In genomic region chr2:118490241-118491091, GRCm38 (mm10) we compare ENCODE assay signal across 8 mouse cellular contexts. TPM values are rescaled to one million over a fixed set of nuclear protein-coding genes. Genes with fewer than 3 reads are reported as not detected.
DNase-seq lines count a peak whose midpoint lies in the region; ATAC-seq and TF ChIP-seq lines count a peak whose summit lies in the region.

No protein-coding gene starts in this region.

- 42% methylated on average over 12 of the region's 12 CpGs for WGBS in limb, embryonic 10.5 days
- WGBS in thymus, adult 2 months: 14% methylated on average over 12 of the region's 12 CpGs

- peaks cover 17% of the 10 kb centered on the region for H3K4me1 ChIP-seq in brown adipose tissue, adult 24 weeks (ENCODE audit: control insufficient read depth, insufficient read depth, insufficient read length, low read length)
- peaks cover 50% of the 10 kb centered on the region for H3K4me1 ChIP-seq in limb, embryonic 10.5 days
- peaks cover 58% of the 10 kb centered on the region for H3K4me1 ChIP-seq in thymus, adult 2 months (replicated peaks; ENCODE audit: control insufficient read depth, insufficient read depth, low read length)

- no peaks in the 10 kb centered on the region for H3K27me3 ChIP-seq in limb, embryonic 10.5 days (ENCODE audit: low read depth, poor library complexity, severe bottlenecking)
- no peaks in the 10 kb centered on the region for H3K27me3 ChIP-seq in thymus, adult 2 months (ENCODE audit: control insufficient read depth, insufficient read depth, low read length)

- no peak; the same call in 1 of the 2 replicates for TF ChIP-seq POLR2A in thymus, adult 2 months (IDR thresholded peaks at IDR 0.05; ENCODE audit: control insufficient read depth, extremely low read depth, insufficient read depth, low read length, poor library complexity)

- H3K4me3 ChIP-seq in brown adipose tissue, adult 24 weeks (ENCODE audit: insufficient read depth, low read depth, low read length): no peak overlapping the region
- H3K4me3 ChIP-seq in limb, embryonic 10.5 days: 0 out of 2 replicates have a peak overlapping the region, but pooled peaks have one; percentile 2
- peak overlapping the region; percentile 2; the same call in 1 of the 2 replicates for H3K4me3 ChIP-seq in thymus, adult 2 months (ENCODE audit: control insufficient read depth, insufficient read depth, low read length)

- H3K9me3 ChIP-seq in limb, embryonic 10.5 days (replicated peaks): no peaks in the 10 kb centered on the region

- TF ChIP-seq CTCF in thymus, adult 2 months (IDR thresholded peaks at IDR 0.05; ENCODE audit: borderline replicate concordance, control insufficient read depth, extremely low read depth, insufficient read depth, low read length, poor library complexity): no peak

- no peak for ATAC-seq in cerebellum, adult (ENCODE audit: insufficient number of reproducible peaks, low FRiP score, low TSS enrichment)

- DNase-seq in retina, postnatal 1 day: peak; percentile 32
- no peak for DNase-seq in retina, embryonic 14.5 days (ENCODE audit: low spot score)
- peak; percentile 77 to 81 for DNase-seq in heart, postnatal 14 days
- peak; percentile 45 for DNase-seq in limb, embryonic 10.5 days (ENCODE audit: low spot score)
- DNase-seq in mesoderm, embryonic 11.5 days (ENCODE audit: low read depth, low spot score): peak; percentile 30
- peak; percentile 61 for DNase-seq in thymus, adult 2 months

- 0 out of 2 replicates have a peak overlapping the region, but pooled peaks have one; percentile 3 for H3K27ac ChIP-seq in brown adipose tissue, adult 24 weeks (replicated peaks; ENCODE audit: low read depth, low read length)
- H3K27ac ChIP-seq in limb, embryonic 10.5 days: peak overlapping the region; percentile 79
- H3K27ac ChIP-seq in thymus, adult 2 months (ENCODE audit: control insufficient read depth, insufficient read depth, low read length): peak overlapping the region; percentile 97

- no peaks in the 10 kb centered on the region for H3K36me3 ChIP-seq in limb, embryonic 10.5 days
- H3K36me3 ChIP-seq in thymus, adult 2 months (ENCODE audit: control insufficient read depth, insufficient read depth, low read length): no peaks in the 10 kb centered on the region

- intact Hi-C loops in heart, postnatal 14 days (cut with DNase I): no loop called here

RNA-seq across cellular contexts. Expression of gene Srp14, which starts 11.0 kb away (rescaled TPM):
- polyA plus RNA-seq in brown adipose tissue, adult 24 weeks (2012; ENCODE audit: insufficient read depth, insufficient read length, missing spikeins): 226 and 250 TPM in 2 replicates
- total RNA-seq in heart, postnatal 14 days (2021): 100 to 1,000 TPM; 113 to 115 TPM
- polyA plus RNA-seq in limb, embryonic 10.5 days (2016; fragmentation: Nextera tagmentation; extraction: Ambion mirVana): 227 and 232 TPM in 2 replicates
- 59.9 and 82.7 TPM in 2 replicates for polyA plus RNA-seq in thymus, adult 2 months (2012; rRNA removed)

RNA-seq across cellular contexts. Expression of gene Bmf, which starts 59.0 kb away (rescaled TPM):
- polyA plus RNA-seq in brown adipose tissue, adult 24 weeks (2012; ENCODE audit: insufficient read depth, insufficient read length, missing spikeins): 2.5 and 3.0 TPM in 2 replicates
- total RNA-seq in heart, postnatal 14 days (2021): 10 to 100 TPM; 18.6 to 21.7 TPM
- polyA plus RNA-seq in limb, embryonic 10.5 days (2016; fragmentation: Nextera tagmentation; extraction: Ambion mirVana): 4.2 and 5.5 TPM in 2 replicates
- polyA plus RNA-seq in thymus, adult 2 months (2012; rRNA removed): 67.3 and 80.9 TPM in 2 replicates

Comparison
In these comparisons a context has a peak if more than half of its experiments do, and no peak if none do; other contexts are left out.
1. H3K27ac ChIP-seq: peak in every context shown above with its lines; median percentile 97 in thymus, adult 2 months; 79 in limb, embryonic 10.5 days; 3 in brown adipose tissue, adult 24 weeks.
2. RNA of gene Bmf, which starts 59.0 kb away (polyA plus RNA-seq): 67.3 to 80.9 TPM in thymus, adult 2 months; 4.2 to 5.5 TPM in limb, embryonic 10.5 days and 2.5 to 3.0 TPM in brown adipose tissue, adult 24 weeks; every median in the first group is over 10 times any median in the second.